Mouse (Mus musculus) lung, embryonic 16.5 days (tissue): ENCODE data around the gene Itgal. TPM values are rescaled to one million over a fixed set of nuclear protein-coding genes. Genes with fewer than 3 reads are reported as not detected.
"Not testable (repeated sequence)": the region's sequence is repeated elsewhere in the genome, so short reads cannot be mapped to it uniquely, and the experiment has no call there.

Experiments
- ATAC-seq: fragments of 200-750 bp; cut with Nextera tagmentation; 2 replicates; pipeline ENCODE4 v1.8.0; 2017; ENCODE audit warnings: low read depth, mild to moderate bottlenecking, moderate library complexity
- H3K27ac ChIP-seq: fragments of 300-500 bp; sonication (generic); 2 replicates; pipeline ENCODE4 v1.5.1; 2014; ENCODE audit warnings: mild to moderate bottlenecking, control low read depth, low read length
- H3K27me3 ChIP-seq: fragments of 300-500 bp; sonication (generic); 2 replicates; pipeline ENCODE4 v1.6.1; 2014; ENCODE audit warnings: low read depth, low read length, mixed read lengths; ENCODE audit not compliant: control insufficient read depth, insufficient read depth
- H3K36me3 ChIP-seq: fragments of 300-500 bp; sonication (generic); 2 replicates; pipeline ENCODE4 v1.6.1; 2014; ENCODE audit warnings: low read length; ENCODE audit not compliant: control insufficient read depth, insufficient read depth
- H3K4me1 ChIP-seq: fragments of 300-500 bp; sonication (generic); replicated peaks from 2 replicates; pipeline ENCODE4 v1.6.1; 2014; ENCODE audit warnings: low read length, mixed read lengths; ENCODE audit not compliant: control insufficient read depth, insufficient read depth
- H3K4me2 ChIP-seq: fragments of 300-500 bp; sonication (generic); 2 replicates; pipeline ENCODE4 v1.6.1; 2014; ENCODE audit warnings: low read depth, low read length, control low read depth
- H3K4me3 ChIP-seq: fragments of 300-500 bp; sonication (generic); 2 replicates; pipeline ENCODE4 v1.5.1; 2014; ENCODE audit warnings: mild to moderate bottlenecking, low read length, control low read depth
- H3K9ac ChIP-seq: fragments of 300-500 bp; sonication (generic); 2 replicates; pipeline ENCODE4 v1.6.1; 2014; ENCODE audit warnings: low read length, control low read depth
- H3K9me3 ChIP-seq: fragments of 300-500 bp; sonication (generic); 2 replicates; pipeline ENCODE4 v1.6.1; 2016; ENCODE audit warnings: low read length; ENCODE audit not compliant: control insufficient read depth
- WGBS: fragments of 180-500 bp; shearing (Covaris S2); extraction: QIAGEN DNeasy Blood & Tissue Kit; methylation state at CpG from one replicate; pipeline ENCODE4 v1.1.7; 2014; 5-methylcytosine and 5-hydroxymethylcytosine counted together
- polyA plus RNA-seq: library from polyadenylated mRNA; unstranded; fragments of >200 nt; fragmentation: Nextera tagmentation; extraction: Ambion mirVana; gene quantifications from 2 replicates; pipeline ENCODE4 v1.2.1, GENCODE M21; 2015

The Itgal gene
- polyA plus RNA-seq, 1 experiment from 2014 or later, result 2.1 TPM

GRCm38 (mm10) chr7:127324944-127325343, 28.9 kb downstream of the Itgal start:
- Histone ChIP-seq H3K9me3 (no peaks in the 10 kb centered on the region), H3K4me1 (no peaks in the 10 kb centered on the region), H3K9ac (no peak overlapping the region), H3K27me3 (no peaks in the 10 kb centered on the region), H3K36me3 (no peaks in the 10 kb centered on the region), H3K4me3 (no peak overlapping the region), H3K4me2 (no peak overlapping the region), H3K27ac (no peak overlapping the region)
- no peak for ATAC-seq
- WGBS, result 80% methylated on average over 7 of the region's 7 CpGs

- Histone ChIP-seq H3K9ac (no peak overlapping the region), H3K27me3 (no peaks in the 10 kb centered on the region), H3K9me3 (no peaks in the 10 kb centered on the region), H3K4me1 (no peaks in the 10 kb centered on the region), H3K27ac (no peak overlapping the region), H3K4me3 (no peak overlapping the region), H3K36me3 (no peaks in the 10 kb centered on the region), H3K4me2 (no peak overlapping the region)
- WGBS, result 75% methylated on average over 8 of the region's 8 CpGs
- ATAC-seq, result no peak
These were observed 29.5 kb downstream of the Itgal start for GRCm38 (mm10) chr7:127325550-127325949.

- ATAC-seq, result no peak
- H3K4me1 ChIP-seq, result no peaks in the 10 kb centered on the region
- WGBS, result 77% methylated on average over 2 of the region's 2 CpGs
- no peak overlapping the region for H3K27ac ChIP-seq
- H3K27me3 ChIP-seq, result no peaks in the 10 kb centered on the region
- H3K9me3 ChIP-seq, result no peaks in the 10 kb centered on the region
- no peak overlapping the region for H3K9ac ChIP-seq
- no peaks in the 10 kb centered on the region for H3K36me3 ChIP-seq
- H3K4me3 ChIP-seq, result no peak overlapping the region
- H3K4me2 ChIP-seq, result no peak overlapping the region
These were observed 30.6 kb downstream of the Itgal start for GRCm38 (mm10) chr7:127326685-127327084.

GRCm38 (mm10) chr7:127333240-127333639, 37.2 kb downstream of the Itgal start:
- Histone ChIP-seq H3K4me1 (no peaks in the 10 kb centered on the region), H3K4me3 (no peak overlapping the region), H3K27ac (no peak overlapping the region), H3K9ac (no peak overlapping the region), H3K27me3 (no peaks in the 10 kb centered on the region), H3K4me2 (no peak overlapping the region), H3K9me3 (no peaks in the 10 kb centered on the region), H3K36me3 (no peaks in the 10 kb centered on the region)
- WGBS, result 74% methylated on average over 6 of the region's 6 CpGs
- no peak for ATAC-seq

- Histone ChIP-seq H3K4me3 (no peak overlapping the region), H3K4me1 (no peaks in the 10 kb centered on the region), H3K9ac (no peak overlapping the region), H3K27me3 (no peaks in the 10 kb centered on the region), H3K9me3 (no peaks in the 10 kb centered on the region), H3K27ac (no peak overlapping the region), H3K36me3 (no peaks in the 10 kb centered on the region), H3K4me2 (no peak overlapping the region)
- no peak for ATAC-seq
- WGBS, result 71% methylated on average over 4 of the region's 4 CpGs
These were observed 39.5 kb downstream of the Itgal start for GRCm38 (mm10) chr7:127335604-127336003.

- Histone ChIP-seq H3K27me3 (no peaks in the 10 kb centered on the region), H3K36me3 (peaks cover 11% of the 10 kb centered on the region), H3K4me3 (no peak overlapping the region), H3K9ac (no peak overlapping the region), H3K4me2 (no peak overlapping the region), H3K9me3 (no peaks in the 10 kb centered on the region), H3K27ac (no peak overlapping the region), H3K4me1 (no peaks in the 10 kb centered on the region)
- ATAC-seq, result no peak
- WGBS, result 57% methylated on average over 4 of the region's 4 CpGs
These were observed 41.6 kb downstream of the Itgal start for GRCm38 (mm10) chr7:127337636-127338035.

- H3K9me3 ChIP-seq, result no peaks in the 10 kb centered on the region
- H3K4me3 ChIP-seq, result no peak overlapping the region
- H3K36me3 ChIP-seq, result peaks cover 22% of the 10 kb centered on the region
- no peak overlapping the region for H3K9ac ChIP-seq
- no peak for ATAC-seq
- no peaks in the 10 kb centered on the region for H3K27me3 ChIP-seq
- H3K27ac ChIP-seq, result no peak overlapping the region
- peaks cover 9% of the 10 kb centered on the region for H3K4me1 ChIP-seq
- no peak overlapping the region for H3K4me2 ChIP-seq
- WGBS, result 95% methylated on average over 8 of the region's 8 CpGs
These were observed 45.3 kb downstream of the Itgal start for GRCm38 (mm10) chr7:127341356-127341755.

DNA sequence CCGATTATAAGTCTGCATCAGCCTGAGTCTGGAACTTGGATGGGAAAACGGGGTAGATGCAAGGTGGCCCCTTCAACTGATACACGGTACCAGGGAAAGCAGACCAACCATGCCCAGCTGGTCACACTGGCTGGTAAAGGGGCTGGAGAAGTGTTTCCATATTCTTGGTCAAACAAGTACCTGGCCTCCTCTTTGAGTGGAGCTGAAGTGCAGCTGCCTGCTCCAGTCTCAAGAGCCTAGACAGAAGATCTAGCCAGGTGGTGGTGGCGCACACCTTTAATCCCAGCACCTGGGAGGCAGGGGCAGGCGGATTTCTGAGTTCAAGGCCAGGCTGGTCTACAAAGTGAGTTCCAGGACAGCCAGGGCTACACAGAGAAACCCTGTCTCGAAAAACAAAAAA, 45.8 kb downstream of the Itgal start:
- not testable (repeated sequence) for ATAC-seq, H3K9ac ChIP-seq, H3K9me3 ChIP-seq, H3K27me3 ChIP-seq, H3K4me3 ChIP-seq, H3K4me2 ChIP-seq, H3K27ac ChIP-seq
- H3K36me3 ChIP-seq, result peaks cover 22% of the 10 kb centered on the region
- 79% methylated on average over 6 of the region's 6 CpGs for WGBS
- H3K4me1 ChIP-seq, result peaks cover 12% of the 10 kb centered on the region

DNA sequence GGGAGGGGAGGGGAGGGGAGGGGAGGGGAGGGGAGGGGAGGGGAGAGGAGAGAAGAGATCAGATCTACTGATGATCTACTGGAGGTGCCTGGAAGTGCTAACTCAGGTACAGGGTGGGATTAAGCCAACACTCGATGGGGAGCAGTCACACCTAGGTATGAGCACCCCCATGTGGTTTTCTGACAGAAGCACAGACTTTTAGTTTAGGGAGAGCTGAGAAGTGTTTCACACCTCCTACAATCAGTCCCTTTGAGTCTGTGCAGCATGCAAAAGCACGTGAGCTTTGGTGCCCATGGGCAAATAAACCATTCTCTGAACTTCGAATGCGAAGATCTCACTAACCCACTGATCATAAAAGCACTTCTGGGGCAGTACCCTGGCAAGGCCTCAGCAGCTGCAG, 46.3 kb downstream of the Itgal start:
- 56% methylated on average over 4 of the region's 4 CpGs for WGBS
- Histone ChIP-seq H3K4me1 (peaks cover 14% of the 10 kb centered on the region), H3K9ac (no peak overlapping the region), H3K27me3 (no peaks in the 10 kb centered on the region), H3K4me2 (no peak overlapping the region), H3K4me3 (no peak overlapping the region), H3K36me3 (peaks cover 22% of the 10 kb centered on the region), H3K27ac (no peak overlapping the region), H3K9me3 (no peaks in the 10 kb centered on the region)
- ATAC-seq, result no peak

DNA sequence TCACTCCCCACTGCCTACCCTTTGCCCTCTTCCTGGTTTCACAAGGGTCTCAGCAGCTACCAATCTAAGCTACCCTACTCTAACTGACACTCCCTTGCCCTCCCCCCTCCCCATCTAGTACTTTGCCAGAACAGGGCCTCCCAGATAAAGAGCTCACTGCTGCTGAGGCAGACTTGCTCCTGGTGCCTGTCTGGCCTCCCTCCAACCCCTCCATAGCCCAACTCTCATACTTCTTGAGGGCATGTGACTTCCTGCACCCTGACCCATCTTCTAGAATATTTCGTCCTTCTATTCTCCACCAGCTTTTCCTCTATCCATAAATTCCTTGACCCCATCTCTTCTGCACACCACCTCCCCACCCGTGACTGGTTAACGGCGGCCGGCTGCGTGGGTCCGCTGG, 46.8 kb downstream of the Itgal start:
- Histone ChIP-seq H3K36me3 (peaks cover 22% of the 10 kb centered on the region), H3K27me3 (no peaks in the 10 kb centered on the region), H3K9me3 (no peaks in the 10 kb centered on the region), H3K4me3 (no peak overlapping the region), H3K9ac (no peak overlapping the region; the same call in 1 of the 2 replicates), H3K27ac (no peak overlapping the region), H3K4me2 (no peak overlapping the region), H3K4me1 (peaks cover 14% of the 10 kb centered on the region)
- ATAC-seq, result no peak
- WGBS, result 92% methylated on average over 7 of the region's 7 CpGs
